Mouse (Mus musculus): Measurements from ENCODE around the gene Atp11a. TPM values are rescaled to one million over a fixed set of nuclear protein-coding genes. Genes with fewer than 3 reads are reported as not detected.

Gene Atp11a
- polyA plus RNA-seq, 1 experiment from 2014 or later, result 9.1 TPM

DNA sequence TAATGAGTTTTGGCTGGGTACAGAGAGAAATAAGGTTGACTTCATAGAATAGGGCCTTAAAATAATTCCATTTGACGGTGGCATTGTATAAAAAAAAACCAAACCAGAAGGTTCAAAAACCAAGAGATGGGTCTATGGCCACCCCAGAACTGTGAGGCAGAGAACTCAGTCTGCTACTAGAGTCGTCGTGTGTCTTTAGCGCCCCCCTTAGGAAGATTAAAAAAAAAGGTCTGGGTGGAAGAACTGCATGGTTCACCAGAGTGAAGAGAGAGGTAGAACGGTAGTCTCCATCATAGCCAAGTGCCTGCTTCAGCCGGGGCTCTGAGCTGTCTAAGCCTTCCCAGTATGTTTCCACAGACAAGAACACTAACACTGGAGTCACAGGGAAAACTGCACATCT lies 54.4 kb downstream of the Atp11a start:
- DNase-seq (ENCODE audit: low spot score) (no peak), ATAC-seq (no peak)
- no peak overlapping the region for H3K27ac ChIP-seq (ENCODE audit: low read depth, low read length)
- H3K36me3 ChIP-seq (ENCODE audit: control insufficient read depth, insufficient read depth, low read length), result peaks cover 11% of the 10 kb centered on the region
- no peak overlapping the region for H3K4me3 ChIP-seq (ENCODE audit: low read depth, low read length)
- H3K27me3 ChIP-seq (replicated peaks; ENCODE audit: control insufficient read depth, insufficient read depth, low read length), result no peaks in the 10 kb centered on the region
- H3K4me2 ChIP-seq (ENCODE audit: low read length), result no peak overlapping the region
- H3K9me3 ChIP-seq (replicated peaks; ENCODE audit: control insufficient read depth, low read length), result no peaks in the 10 kb centered on the region
- H3K4me1 ChIP-seq (ENCODE audit: control insufficient read depth, insufficient read depth, low read length), result no peaks in the 10 kb centered on the region
- 54% methylated on average over 6 of the region's 6 CpGs for WGBS
- H3K9ac ChIP-seq (ENCODE audit: low read length), result no peak overlapping the region

DNA sequence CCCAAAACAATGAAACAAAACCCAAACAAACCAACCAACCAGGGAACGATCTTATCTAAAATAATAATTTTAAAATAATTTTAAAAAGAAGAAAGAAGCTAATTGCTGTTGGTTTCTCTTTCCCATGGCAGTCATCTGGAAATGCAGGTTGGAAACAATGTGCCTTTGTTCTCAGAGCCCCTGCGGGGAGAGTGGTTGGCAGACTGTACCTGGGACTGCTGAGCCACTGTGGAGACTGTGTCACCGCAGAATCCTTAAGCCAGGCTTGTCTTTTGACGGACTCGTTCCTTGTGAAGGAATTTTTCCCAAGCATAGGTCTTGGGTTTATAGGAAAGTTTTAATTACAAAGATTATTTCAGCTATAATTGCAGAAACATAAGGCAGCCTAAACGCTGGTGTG lies 59.6 kb downstream of the Atp11a start:
- no peak overlapping the region for H3K9ac ChIP-seq (ENCODE audit: low read length)
- ATAC-seq (no peak), DNase-seq (ENCODE audit: low spot score) (no peak)
- H3K27me3 ChIP-seq (replicated peaks; ENCODE audit: control insufficient read depth, insufficient read depth, low read length), result no peaks in the 10 kb centered on the region
- H3K9me3 ChIP-seq (replicated peaks; ENCODE audit: control insufficient read depth, low read length), result no peaks in the 10 kb centered on the region
- H3K4me3 ChIP-seq (ENCODE audit: low read depth, low read length), result no peak overlapping the region
- no peaks in the 10 kb centered on the region for H3K4me1 ChIP-seq (ENCODE audit: control insufficient read depth, insufficient read depth, low read length)
- 49% methylated on average over 6 of the region's 6 CpGs for WGBS
- H3K27ac ChIP-seq (ENCODE audit: low read depth, low read length), result no peak overlapping the region
- H3K36me3 ChIP-seq (ENCODE audit: control insufficient read depth, insufficient read depth, low read length), result peaks cover 23% of the 10 kb centered on the region
- no peak overlapping the region for H3K4me2 ChIP-seq (ENCODE audit: low read length)

DNA sequence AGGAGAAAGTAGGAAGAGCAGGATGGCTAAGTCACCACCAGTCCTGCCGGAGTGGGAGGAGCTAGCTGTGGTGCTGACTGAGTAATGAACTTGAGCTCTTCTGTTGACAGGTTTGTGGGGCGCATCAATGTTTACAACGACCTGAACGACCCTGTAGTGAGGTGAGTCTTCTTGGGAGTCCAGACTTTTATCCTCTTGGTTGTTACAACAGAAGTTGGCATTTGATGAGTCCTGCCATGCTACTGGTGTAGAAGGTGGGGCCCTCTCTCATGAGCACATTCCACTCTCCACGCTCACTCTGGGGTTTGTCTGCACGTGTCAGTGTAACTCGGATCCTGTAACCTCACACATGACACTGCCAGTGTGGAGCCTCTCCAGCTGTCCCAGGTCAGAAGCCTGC lies 66.1 kb downstream of the Atp11a start:
- no peaks in the 10 kb centered on the region for H3K27me3 ChIP-seq (replicated peaks; ENCODE audit: control insufficient read depth, insufficient read depth, low read length)
- WGBS, result 91% methylated on average over 7 of the region's 7 CpGs
- no peak overlapping the region for H3K9ac ChIP-seq (ENCODE audit: low read length)
- peaks cover 68% of the 10 kb centered on the region for H3K36me3 ChIP-seq (ENCODE audit: control insufficient read depth, insufficient read depth, low read length)
- no peaks in the 10 kb centered on the region for H3K4me1 ChIP-seq (ENCODE audit: control insufficient read depth, insufficient read depth, low read length)
- H3K4me3 ChIP-seq (ENCODE audit: low read depth, low read length), result no peak overlapping the region
- no peak overlapping the region for H3K4me2 ChIP-seq (ENCODE audit: low read length)
- ATAC-seq, result no peak
- no peak for DNase-seq (ENCODE audit: low spot score)
- no peak overlapping the region for H3K27ac ChIP-seq (ENCODE audit: low read depth, low read length)
- no peaks in the 10 kb centered on the region for H3K9me3 ChIP-seq (replicated peaks; ENCODE audit: control insufficient read depth, low read length)

DNA sequence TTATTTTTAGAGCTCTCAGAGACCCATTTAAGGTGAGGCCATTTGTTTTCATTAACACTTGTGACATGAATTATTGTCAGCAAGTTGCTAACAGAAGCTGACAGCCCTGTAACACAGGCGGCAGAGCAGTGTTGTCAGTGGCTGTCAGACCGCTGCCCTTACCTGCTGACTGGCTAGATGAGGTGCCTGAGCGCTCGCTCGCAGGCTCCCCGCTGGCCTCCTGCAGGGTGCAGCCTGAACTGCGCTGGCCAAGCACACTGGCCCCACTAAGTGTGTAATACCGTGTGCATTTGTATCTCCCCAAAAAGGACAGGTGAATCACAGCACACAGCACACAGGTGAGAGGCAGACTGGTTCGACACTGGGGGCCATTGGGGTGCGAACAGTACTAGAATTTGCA lies 67.7 kb downstream of the Atp11a start:
- no peak for DNase-seq (ENCODE audit: low spot score)
- H3K36me3 ChIP-seq (ENCODE audit: control insufficient read depth, insufficient read depth, low read length), result peaks cover 78% of the 10 kb centered on the region
- no peak for ATAC-seq
- 58% methylated on average over 10 of the region's 10 CpGs for WGBS
- no peaks in the 10 kb centered on the region for H3K27me3 ChIP-seq (replicated peaks; ENCODE audit: control insufficient read depth, insufficient read depth, low read length)
- no peak overlapping the region for H3K9ac ChIP-seq (ENCODE audit: low read length)
- no peak overlapping the region for H3K4me3 ChIP-seq (ENCODE audit: low read depth, low read length)
- H3K4me1 ChIP-seq (ENCODE audit: control insufficient read depth, insufficient read depth, low read length), result no peaks in the 10 kb centered on the region
- no peaks in the 10 kb centered on the region for H3K9me3 ChIP-seq (replicated peaks; ENCODE audit: control insufficient read depth, low read length)
- no peak overlapping the region for H3K27ac ChIP-seq (ENCODE audit: low read depth, low read length)
- H3K4me2 ChIP-seq (ENCODE audit: low read length), result no peak overlapping the region

DNA sequence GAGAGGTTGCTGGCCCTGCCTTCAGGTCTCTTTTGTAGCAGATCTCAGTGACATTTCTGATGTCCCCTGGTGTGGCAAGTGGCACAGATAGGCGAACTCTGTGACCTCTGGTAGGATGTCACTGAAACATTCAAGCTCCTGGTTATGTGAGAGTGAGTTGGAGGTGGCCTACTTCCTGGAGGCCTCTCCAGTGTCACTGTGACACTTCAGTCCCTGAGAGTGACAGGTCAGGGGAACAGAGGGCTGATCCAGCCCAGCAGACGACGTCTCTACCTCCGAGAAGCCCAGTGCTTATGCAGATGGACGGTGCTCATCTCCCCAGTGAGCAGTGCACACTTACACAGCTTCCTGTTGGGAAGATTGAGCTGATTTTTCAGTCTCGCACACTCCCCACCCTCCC lies 68.4 kb downstream of the Atp11a start:
- no peak overlapping the region for H3K4me3 ChIP-seq (ENCODE audit: low read depth, low read length)
- H3K4me2 ChIP-seq (ENCODE audit: low read length), result no peak overlapping the region
- H3K4me1 ChIP-seq (ENCODE audit: control insufficient read depth, insufficient read depth, low read length), result no peaks in the 10 kb centered on the region
- no peaks in the 10 kb centered on the region for H3K9me3 ChIP-seq (replicated peaks; ENCODE audit: control insufficient read depth, low read length)
- no peaks in the 10 kb centered on the region for H3K27me3 ChIP-seq (replicated peaks; ENCODE audit: control insufficient read depth, insufficient read depth, low read length)
- DNase-seq (ENCODE audit: low spot score) (no peak), ATAC-seq (no peak)
- no peak overlapping the region for H3K9ac ChIP-seq (ENCODE audit: low read length)
- H3K27ac ChIP-seq (ENCODE audit: low read depth, low read length), result no peak overlapping the region
- 86% methylated on average over 6 of the region's 6 CpGs for whole genome bisulfite sequencing
- H3K36me3 ChIP-seq (ENCODE audit: control insufficient read depth, insufficient read depth, low read length), result peaks cover 82% of the 10 kb centered on the region

DNA sequence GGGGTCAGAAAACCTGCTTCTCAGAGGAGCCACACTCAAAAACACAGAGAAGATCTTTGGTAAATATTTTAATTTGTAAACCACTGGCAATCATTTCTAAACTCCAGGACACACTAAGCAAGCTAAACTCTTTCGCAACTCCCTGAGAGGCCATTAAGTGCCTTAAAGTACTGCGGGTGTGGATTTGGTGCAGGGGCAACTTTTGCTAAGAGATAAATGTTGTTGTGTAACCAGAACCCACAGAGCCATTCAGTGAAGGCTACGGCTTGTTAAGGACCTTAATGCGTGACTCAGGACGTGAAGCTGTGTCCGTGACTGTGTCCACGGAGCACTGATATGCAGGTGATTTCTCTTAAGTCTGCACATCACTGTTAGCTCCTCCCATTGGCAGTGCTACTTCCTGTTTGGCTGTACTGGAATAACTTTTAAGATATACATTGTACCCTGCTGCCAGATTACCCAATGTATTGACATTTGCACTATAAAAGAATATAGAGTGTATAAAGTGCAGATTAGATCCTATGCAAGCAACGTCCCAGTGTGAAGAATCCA lies 68.9 kb downstream of the Atp11a start:
- Histone ChIP-seq H3K36me3 (ENCODE audit: control insufficient read depth, insufficient read depth, low read length) (peaks cover 81% of the 10 kb centered on the region), H3K4me2 (ENCODE audit: low read length) (no peak overlapping the region), H3K9ac (ENCODE audit: low read length) (no peak overlapping the region), H3K27me3 (replicated peaks; ENCODE audit: control insufficient read depth, insufficient read depth, low read length) (no peaks in the 10 kb centered on the region), H3K9me3 (replicated peaks; ENCODE audit: control insufficient read depth, low read length) (no peaks in the 10 kb centered on the region), H3K4me1 (ENCODE audit: control insufficient read depth, insufficient read depth, low read length) (no peaks in the 10 kb centered on the region), H3K4me3 (ENCODE audit: low read depth, low read length) (no peak overlapping the region), H3K27ac (ENCODE audit: low read depth, low read length) (no peak overlapping the region)
- DNase-seq (ENCODE audit: low spot score), result no peak
- 93% methylated on average over 8 of the region's 8 CpGs for WGBS
- no peak for ATAC-seq

DNA sequence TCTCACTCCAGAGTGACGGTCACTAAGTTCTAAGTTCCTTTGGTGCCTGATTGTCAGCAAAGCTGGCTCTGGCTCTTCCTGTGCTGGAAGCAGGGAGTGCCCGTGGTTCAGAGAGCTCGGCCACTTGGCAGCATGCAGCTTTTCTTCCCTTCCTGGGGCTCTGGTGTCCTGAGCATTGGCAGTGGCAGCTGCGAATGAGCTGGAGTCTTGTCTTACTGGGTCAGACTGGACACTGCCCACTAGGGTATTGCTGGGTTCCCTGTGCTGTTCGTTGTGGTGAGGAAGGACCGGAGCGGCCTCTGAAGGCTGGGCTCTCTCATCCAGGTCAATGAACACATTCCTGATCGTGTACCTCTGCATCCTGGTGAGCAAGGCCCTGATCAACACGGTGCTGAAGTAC lies 70.3 kb downstream of the Atp11a start:
- Histone ChIP-seq H3K27me3 (replicated peaks; ENCODE audit: control insufficient read depth, insufficient read depth, low read length) (no peaks in the 10 kb centered on the region), H3K9ac (ENCODE audit: low read length) (no peak overlapping the region), H3K36me3 (ENCODE audit: control insufficient read depth, insufficient read depth, low read length) (peaks cover 87% of the 10 kb centered on the region), H3K4me2 (ENCODE audit: low read length) (no peak overlapping the region), H3K9me3 (replicated peaks; ENCODE audit: control insufficient read depth, low read length) (no peaks in the 10 kb centered on the region), H3K4me3 (ENCODE audit: low read depth, low read length) (no peak overlapping the region), H3K4me1 (ENCODE audit: control insufficient read depth, insufficient read depth, low read length) (peaks cover 5% of the 10 kb centered on the region; the same call in 1 of the 2 replicates), H3K27ac (ENCODE audit: low read depth, low read length) (no peak overlapping the region)
- no peak for DNase-seq (ENCODE audit: low spot score)
- 89% methylated on average over 9 of the region's 9 CpGs for WGBS
- ATAC-seq, result no peak

DNA sequence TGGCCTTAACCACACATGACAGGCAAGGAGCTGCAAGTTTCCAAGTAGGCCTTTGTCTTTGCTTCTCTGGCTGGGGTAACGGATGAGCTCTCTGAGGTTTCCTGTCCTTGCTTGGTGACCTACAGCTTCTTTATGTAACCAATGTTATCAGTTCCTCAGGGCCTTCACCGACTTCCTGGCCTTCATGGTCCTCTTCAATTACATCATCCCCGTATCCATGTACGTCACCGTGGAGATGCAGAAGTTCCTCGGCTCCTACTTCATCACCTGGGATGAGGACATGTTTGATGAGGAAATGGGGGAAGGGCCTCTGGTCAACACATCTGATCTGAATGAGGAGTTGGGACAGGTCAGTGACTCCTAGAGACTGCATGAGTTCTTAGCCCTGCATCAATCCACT lies 71.5 kb downstream of the Atp11a start:
- Histone ChIP-seq H3K4me2 (ENCODE audit: low read length) (no peak overlapping the region), H3K4me1 (ENCODE audit: control insufficient read depth, insufficient read depth, low read length) (peaks cover 8% of the 10 kb centered on the region; the same call in 1 of the 2 replicates), H3K27me3 (replicated peaks; ENCODE audit: control insufficient read depth, insufficient read depth, low read length) (no peaks in the 10 kb centered on the region), H3K27ac (ENCODE audit: low read depth, low read length) (no peak overlapping the region), H3K4me3 (ENCODE audit: low read depth, low read length) (no peak overlapping the region), H3K9me3 (replicated peaks; ENCODE audit: control insufficient read depth, low read length) (no peaks in the 10 kb centered on the region), H3K36me3 (ENCODE audit: control insufficient read depth, insufficient read depth, low read length) (peaks cover 86% of the 10 kb centered on the region), H3K9ac (ENCODE audit: low read length) (no peak overlapping the region)
- ATAC-seq, result no peak
- 96% methylated on average over 6 of the region's 6 CpGs for WGBS
- no peak for DNase-seq (ENCODE audit: low spot score)

DNA sequence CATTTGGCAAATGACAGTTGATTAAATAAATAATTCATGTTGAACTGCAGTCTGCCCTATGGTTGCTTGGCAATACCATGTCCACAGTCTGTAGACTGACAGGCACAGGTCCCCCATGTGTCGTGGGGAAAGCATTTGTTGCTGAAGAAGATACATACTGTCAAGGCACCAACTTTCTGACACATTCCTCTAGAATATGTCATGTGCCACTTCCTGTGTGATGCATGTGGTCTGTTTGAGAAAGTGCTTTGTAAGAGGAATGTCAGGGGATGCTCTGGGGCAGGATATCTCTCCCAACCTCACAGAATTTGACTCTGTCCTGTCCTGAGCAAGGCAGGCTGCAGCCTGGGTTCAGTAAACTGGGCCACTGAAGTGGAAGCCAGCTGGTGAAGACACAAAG lies 72.6 kb downstream of the Atp11a start:
- H3K36me3 ChIP-seq (ENCODE audit: control insufficient read depth, insufficient read depth, low read length), result peaks cover 83% of the 10 kb centered on the region
- no peak overlapping the region for H3K4me3 ChIP-seq (ENCODE audit: low read depth, low read length)
- H3K27ac ChIP-seq (ENCODE audit: low read depth, low read length), result no peak overlapping the region
- DNase-seq (ENCODE audit: low spot score) (no peak), ATAC-seq (no peak)
- H3K9me3 ChIP-seq (replicated peaks; ENCODE audit: control insufficient read depth, low read length), result no peaks in the 10 kb centered on the region
- 81% methylated on average over 1 of the region's 1 CpGs for WGBS
- no peak overlapping the region for H3K4me2 ChIP-seq (ENCODE audit: low read length)
- no peak overlapping the region for H3K9ac ChIP-seq (ENCODE audit: low read length)
- peaks cover 8% of the 10 kb centered on the region; the same call in 1 of the 2 replicates for H3K4me1 ChIP-seq (ENCODE audit: control insufficient read depth, insufficient read depth, low read length)
- no peaks in the 10 kb centered on the region for H3K27me3 ChIP-seq (replicated peaks; ENCODE audit: control insufficient read depth, insufficient read depth, low read length)
